Mouse (Mus musculus): ENCODE data around the gene Atp4b. TPM values are rescaled to one million over a fixed set of nuclear protein-coding genes. Genes with fewer than 3 reads are reported as not detected.

Gene Atp4b
- not detected for total RNA-seq (2021)

DNA sequence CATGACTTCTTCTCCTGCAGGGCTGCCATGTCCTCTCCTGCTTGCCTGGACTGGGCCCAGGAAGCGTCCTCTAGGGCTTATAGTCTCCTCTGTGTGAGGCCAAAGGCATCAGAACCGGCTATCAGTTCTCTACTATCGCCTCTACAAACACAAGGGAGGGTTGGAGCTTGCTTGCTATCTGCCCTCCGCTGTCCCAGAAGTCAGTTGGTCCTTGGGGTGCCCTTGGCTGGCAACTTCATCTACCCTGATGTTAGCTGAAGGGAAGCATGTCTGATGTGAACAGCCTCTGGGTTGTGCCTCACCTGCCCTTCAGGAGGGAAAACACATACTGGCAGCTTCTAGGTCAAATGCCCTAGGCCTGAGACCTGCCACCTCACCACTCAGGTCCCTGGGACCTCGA lies at the start of gene Atp4b:
TSS of gene Atp4b (minus strand) at position 101 of the 400 bp plus-strand sequence.
- no peak for DNase-seq (ENCODE audit: extremely low spot score in 1 of 2, low spot score in 1 of 2)

DNA sequence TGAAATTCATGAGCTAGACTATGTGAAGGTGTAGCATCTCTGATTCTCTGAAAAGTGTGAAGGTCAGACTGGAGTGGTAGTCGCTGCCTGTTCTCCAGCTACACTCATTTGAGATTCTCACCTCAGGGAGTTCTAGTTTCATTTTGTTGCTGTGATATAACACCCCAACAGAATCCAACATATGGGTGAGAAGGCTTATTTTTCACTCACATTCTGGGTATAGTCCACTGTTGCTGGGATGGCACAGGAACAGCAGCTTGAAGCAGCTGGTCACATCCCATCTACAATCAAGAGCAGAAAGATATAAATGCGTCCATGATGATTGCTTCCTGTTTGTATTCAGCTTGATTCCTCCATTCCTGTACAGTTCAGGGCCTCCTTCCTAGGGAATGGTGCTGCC lies 45.5 kb upstream of the Atp4b start:
- no peak for DNase-seq (ENCODE audit: extremely low spot score in 1 of 2, low spot score in 1 of 2)

DNA sequence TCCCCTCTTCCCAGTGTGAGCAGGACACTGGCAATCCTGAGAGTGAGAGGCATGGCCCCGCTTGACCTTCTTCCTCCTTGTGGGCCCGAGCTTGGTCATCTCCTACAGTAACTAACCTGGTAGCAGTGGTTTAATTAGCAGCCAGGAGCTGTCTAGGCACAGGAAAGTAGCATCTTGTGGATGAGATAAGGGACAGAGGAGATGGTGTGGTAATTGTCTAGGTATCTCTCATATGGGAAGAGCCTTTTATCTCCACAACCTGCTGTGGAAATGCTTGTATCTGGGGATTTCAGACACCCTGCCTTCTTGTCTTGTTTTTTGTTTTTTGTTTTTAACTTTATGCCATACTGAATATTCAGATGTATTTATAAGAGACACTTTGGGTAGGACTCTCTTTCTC lies 40.9 kb upstream of the Atp4b start:
- no peak for DNase-seq (ENCODE audit: extremely low spot score in 1 of 2, low spot score in 1 of 2)

DNA sequence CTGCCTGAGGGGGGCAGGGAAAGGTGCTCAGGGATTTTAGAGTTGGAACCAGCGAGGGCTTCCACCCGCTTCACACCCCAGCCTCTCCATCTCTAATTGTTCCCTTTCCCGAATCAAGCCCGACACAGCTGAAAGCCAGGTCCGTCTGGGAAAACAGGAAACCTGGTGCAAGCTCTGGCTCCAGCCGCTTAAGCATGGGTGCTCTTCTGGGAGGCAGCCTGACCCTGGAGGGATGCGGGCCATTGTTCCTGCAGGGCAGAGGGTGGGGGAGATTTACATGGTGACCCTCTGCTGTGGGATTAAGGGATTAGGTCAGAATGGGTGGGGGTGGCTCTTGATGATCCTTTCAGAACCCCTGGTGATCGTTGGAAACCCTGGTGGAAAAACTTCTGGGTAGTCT lies 39.4 kb upstream of the Atp4b start:
- DNase-seq (ENCODE audit: extremely low spot score in 1 of 2, low spot score in 1 of 2) = no peak

DNA sequence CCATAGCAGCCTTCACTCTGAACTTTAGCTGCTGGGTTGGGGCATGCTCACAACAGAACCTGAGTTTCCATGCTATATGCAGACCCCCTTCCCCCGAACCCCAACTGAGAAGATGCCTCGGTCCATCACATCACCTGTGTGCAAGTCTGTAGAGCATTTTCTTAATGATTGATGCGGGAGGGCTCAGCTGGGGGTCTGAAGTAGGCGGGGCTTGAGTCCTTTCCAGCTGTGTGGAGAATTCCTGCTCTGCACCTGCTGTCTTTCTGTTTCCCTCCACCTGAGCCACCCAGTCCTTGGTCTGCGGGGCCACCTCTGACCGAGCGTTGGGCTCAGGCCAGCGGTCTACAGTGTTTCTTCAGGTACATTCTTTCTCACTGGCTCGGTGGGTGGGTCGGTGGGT lies 38.3 kb upstream of the Atp4b start, which contains the start of gene Tmem255b:
TSS of gene Tmem255b (plus strand) at position 301 of the 400 bp plus-strand sequence.
- DNase-seq (ENCODE audit: extremely low spot score in 1 of 2, low spot score in 1 of 2) = no peak

DNA sequence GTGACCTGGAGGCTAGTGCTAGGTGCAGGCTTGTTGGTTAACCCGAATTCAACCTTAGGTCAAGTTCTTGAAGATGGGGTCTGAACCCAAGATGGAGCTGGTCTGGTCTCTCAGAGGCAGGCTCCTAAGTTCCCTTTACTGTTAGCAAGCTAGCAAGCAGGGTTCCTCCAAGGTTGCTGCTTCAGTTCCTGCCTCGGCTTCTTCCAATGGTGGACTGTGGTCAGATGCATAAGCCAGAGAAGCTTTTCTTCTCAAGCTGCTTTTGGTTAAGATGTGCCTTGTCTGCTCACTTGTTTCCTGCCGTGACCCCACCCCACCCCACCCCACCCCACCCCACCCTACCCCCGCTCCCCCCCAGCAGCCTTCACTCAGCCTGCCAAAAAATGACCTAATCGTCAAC lies 36.5 kb upstream of the Atp4b start:
- no peak for DNase-seq (ENCODE audit: extremely low spot score in 1 of 2, low spot score in 1 of 2)

DNA sequence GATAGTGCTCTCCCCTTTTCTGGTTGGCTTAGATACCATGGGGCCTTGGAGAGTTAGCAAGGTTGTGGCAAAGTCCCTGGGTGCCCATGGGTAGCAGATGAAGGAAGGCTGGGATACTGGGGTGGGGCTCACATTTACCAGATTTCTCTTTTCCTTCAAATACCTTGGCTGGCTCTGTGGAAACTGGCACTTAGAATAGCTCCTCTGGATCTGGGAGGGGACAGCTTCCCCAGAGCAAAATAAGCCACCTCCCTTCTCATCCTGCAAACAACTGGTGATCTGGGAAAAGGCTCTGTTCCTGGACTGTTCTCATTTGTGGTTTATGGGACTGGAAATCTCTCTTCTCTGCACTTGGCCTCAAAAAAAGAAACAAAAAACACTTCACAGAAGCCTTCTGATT lies 34.2 kb upstream of the Atp4b start:
- no peak for DNase-seq (ENCODE audit: extremely low spot score in 1 of 2, low spot score in 1 of 2)

DNA sequence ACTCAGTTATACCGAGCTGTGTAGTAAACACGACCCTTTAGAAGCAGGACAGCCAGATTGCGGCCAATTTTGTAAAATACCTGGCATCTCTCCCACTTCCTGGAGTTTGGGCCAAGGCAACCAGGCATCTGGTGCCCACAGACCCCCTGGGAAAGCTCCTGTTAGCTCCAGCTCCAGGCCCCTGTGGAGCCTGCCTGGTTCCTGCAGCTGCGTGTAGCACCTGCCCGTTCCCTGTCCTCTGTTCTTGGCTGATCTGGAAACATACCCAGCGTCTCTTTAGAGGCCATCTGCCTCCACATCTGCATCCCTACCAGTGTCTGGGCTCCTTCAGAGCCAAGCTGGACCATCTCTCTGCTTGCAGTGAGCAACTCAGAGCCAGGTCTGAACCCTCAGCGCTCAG lies 33.8 kb upstream of the Atp4b start:
- DNase-seq (ENCODE audit: extremely low spot score in 1 of 2, low spot score in 1 of 2) = no peak

DNA sequence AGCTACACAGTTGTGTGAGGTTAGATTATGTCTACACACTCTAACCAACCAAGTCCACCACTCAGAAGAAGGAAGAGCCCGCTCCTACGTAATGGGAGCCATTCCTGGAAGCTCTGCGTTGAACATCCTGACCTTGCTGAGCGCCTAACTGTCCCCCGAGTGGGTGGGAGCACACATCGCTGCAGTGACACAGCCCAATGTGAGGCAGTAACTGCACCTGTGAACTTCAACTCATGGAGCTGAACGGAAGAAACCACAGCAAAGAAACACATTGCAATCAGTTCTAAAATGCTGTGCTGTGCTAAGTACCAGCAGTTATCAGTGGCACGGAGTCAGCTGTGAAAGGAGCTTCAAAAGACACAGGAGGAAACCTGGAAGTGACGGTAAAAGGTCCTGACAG lies 31.5 kb upstream of the Atp4b start:
- no peak for DNase-seq (ENCODE audit: extremely low spot score in 1 of 2, low spot score in 1 of 2)

DNA sequence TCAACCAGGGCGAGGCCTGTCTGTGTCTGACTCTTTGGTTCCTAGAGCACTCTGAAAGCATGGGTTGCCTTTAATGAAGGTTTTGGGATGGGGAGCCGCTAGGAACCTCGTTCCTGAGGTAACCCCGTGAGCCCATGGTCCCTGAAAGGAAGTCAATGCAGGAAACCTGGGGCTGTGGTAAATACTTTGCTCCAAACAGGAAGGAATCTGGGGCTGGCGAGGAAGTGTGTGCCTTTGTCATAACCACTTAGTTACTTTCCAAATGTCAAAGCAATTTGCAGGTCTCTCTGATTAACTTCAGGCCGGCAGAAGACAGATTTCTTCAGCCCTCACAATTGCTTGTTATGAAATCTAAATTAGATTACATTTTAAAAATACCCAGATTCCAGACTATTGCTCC lies 30.7 kb upstream of the Atp4b start:
- no peak for DNase-seq (ENCODE audit: extremely low spot score in 1 of 2, low spot score in 1 of 2)

DNA sequence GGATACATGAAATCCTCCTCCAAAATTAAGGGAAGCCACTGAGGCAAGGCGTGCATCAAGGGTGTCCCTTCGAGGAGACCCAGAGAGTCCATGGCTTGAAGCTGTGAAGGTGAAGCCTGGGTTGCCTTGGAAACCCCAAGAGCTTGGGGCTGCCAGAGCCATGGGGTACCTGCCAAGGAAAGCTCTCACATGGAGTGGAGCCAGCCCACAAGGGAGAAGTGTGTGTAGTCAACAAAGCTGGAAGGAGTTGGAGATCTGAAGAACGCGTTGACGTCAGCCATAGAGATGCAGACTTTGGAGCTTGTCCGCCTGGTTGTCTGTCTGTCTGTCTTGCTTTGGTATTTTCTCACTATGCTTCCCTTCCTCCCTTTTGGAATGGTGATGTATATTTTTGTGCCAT lies 24.3 kb upstream of the Atp4b start:
- DNase-seq (ENCODE audit: extremely low spot score in 1 of 2, low spot score in 1 of 2) = no peak

DNA sequence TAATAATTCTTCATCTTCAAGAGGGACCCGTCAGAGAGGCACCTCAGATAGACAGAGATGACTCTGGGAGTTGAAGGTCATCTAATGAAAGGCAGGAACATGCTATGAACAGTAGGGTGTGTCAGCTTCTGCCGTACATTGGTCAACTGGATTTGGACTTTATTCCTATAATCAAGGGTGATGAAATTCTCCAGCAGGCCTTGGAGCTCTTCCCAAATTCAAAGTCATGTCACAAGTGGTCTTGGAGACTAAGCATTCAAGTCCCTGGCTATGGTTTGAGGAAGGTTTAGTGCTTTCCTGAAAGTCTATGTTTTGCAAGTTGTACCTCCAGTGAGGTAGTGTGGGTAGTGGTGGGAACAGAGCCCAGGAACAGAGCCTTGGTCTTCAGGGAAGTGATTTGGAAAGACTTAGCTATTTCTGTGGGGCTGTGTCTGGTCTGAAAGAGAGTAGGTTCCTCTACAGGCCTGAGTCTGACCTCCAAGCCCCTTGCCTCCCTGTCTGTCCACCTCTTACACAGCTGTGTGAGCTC lies 22.6 kb upstream of the Atp4b start:
- no peak for DNase-seq (ENCODE audit: extremely low spot score in 1 of 2, low spot score in 1 of 2)

DNA sequence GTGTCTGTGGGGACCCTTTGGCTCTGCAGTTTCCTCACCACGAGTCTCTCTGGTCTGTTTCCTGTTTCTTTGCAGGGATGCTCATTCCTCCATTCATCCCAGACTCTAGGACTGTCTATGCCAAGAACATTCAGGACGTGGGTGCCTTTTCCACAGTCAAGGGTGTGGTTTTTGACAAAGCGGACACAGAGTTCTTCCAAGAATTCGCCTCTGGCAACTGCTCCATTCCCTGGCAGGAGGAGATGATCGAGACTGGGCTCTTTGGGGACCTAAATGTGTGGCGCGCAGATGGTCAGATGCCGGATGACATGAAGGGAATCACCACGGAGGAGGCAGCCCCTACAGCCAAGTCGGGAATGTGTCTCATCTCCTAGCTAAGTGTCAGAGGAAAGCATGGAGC lies 19.3 kb upstream of the Atp4b start:
- no peak for DNase-seq (ENCODE audit: extremely low spot score in 1 of 2, low spot score in 1 of 2)

DNA sequence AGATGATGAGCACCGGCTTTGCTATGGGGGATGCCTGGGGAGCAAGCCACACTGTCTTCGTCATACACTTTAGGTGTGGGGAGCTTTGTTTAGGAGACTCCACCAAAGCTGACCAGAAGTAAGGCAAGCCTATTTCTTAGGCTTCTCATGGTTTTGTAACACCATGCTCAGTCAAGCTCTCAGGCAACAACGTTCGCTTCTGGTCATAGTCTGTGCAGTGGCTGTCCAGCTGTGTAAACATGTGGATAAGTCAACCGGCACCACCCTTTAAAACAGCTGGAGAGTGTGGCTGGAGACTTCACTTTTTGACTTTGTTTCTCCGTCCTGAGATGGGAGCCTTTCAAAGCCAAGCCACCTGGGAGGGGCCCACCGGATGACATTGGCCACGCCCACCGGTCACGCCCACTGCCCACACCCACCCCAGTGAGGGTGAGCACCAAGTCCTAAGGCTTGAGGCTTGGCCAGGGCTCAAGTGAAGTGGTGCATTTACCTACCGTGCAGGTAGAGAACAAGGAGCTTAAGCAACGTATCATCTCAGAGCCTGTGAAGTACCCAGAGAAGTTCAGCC lies 17.3 kb upstream of the Atp4b start:
- DNase-seq (ENCODE audit: extremely low spot score in 1 of 2, low spot score in 1 of 2) = no peak

DNA sequence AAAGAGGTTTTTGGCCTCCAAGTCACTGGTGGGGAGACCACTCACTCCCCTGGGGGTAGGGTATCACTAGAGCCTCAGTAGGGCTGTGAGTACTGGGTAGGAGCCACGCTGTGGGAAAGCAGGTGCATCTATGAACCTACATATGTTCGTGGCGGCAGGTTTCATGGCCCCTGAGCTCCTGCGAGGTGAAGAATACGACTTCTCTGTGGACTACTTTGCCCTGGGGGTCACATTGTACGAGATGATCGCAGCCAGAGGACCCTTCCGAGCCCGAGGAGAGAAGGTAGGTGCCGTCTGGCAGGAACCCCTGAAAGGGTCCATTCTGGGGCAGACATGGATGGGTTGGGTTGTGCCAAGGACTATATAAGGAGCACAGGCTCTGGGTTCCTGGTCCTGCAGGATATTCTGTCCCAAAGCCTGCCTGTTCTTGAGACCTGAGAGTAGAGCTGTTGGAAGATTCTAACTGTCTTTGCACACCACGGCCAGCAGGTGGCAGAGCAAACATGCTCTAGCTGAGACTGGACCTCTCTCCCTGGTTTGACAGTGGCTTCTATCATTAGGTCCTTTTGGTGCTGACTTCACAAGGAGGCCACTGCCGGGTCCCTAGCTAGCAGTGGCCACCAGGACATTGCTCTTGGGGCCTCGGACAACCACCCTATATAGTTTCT lies 16.4 kb upstream of the Atp4b start:
- DNase-seq (ENCODE audit: extremely low spot score in 1 of 2, low spot score in 1 of 2) = peak; percentile 51 to 75

DNA sequence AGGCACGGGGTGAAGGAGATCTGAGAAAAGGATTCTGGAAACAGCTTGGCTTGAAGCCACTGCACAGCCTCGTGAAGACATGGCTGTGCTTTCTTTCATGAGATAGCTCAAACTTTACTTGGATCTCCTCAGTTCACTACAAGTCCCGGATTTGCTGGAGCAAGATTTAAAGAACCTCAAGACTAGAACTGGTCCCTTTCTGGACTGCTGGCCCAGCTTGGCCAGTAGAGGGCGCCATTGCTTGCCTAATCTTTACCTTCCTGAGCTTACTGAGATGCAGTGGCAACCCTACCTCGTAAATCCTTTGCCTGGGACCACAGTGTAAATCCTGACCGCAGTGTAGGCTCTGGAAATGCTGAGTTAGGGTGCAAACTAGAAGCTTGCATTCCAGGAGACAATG lies 15.0 kb upstream of the Atp4b start:
- DNase-seq (ENCODE audit: extremely low spot score in 1 of 2, low spot score in 1 of 2) = peak; percentile 73 to 77

DNA sequence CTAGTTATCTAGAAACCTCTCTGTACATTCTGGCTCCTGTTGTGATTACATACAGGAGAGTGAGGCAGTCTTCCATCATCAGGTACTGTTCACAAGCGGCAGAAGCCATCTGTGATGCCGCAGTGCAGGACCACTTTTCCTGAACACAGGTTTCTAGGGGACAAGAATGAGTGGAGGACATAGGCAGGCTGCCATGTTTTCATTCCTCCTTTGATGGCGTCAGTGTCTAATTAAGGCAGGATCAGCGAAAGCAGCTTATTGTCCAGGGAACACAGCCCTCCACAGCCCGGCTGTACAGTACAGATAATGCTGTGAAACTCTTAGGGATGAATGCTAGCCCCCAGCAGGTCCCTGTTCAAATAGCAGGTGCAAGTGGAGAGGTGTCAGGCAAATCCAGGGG lies 9.4 kb upstream of the Atp4b start:
- DNase-seq (ENCODE audit: extremely low spot score in 1 of 2, low spot score in 1 of 2) = no peak

DNA sequence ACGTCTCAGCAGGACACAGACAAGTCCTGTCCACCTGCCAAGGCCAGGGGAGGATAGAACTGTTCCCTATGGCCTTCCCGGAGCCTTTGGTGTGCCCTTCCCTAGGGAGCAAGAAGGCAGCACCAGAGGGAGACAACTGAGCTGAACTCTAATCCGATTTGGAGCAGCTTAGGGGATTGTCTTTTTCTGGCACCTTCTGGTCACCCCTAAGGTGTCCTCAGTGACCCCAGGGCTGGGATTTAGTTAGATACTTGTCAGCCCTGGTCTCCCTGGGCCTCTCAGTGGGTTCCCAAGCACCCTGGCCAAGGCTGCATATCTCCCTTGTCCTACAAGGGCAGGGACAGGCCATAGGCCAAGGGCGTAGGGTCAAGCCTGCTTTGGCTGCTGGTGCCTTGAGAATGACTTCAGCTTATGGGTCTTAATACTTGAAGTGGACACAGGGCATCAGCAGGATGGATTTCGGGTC lies 8.1 kb upstream of the Atp4b start, which contains the start of gene Grk1:
TSS of gene Grk1 (plus strand) at position 416 of the 466 bp plus-strand sequence.
- no peak for DNase-seq (ENCODE audit: extremely low spot score in 1 of 2, low spot score in 1 of 2)

DNA sequence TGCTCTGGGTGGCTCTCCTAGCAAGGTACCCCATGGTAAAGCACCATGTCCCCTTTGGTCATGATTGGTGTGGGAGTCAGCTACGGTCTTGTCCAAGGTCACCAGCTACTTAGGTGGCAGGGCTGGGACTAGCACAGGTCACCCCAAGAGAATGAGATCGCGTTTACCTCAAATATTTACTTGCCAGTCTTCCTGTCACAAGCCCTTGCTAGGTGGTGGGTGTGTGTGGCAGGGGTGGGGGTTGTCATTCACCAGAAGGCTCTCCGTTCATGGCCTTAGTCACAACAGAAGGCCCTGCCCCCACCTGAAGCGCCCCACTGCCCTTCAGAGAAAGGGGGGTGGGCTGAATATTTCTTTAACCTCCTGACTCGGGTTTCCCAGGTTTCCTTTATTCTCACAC lies 6.9 kb upstream of the Atp4b start:
- DNase-seq (ENCODE audit: extremely low spot score in 1 of 2, low spot score in 1 of 2) = no peak

DNA sequence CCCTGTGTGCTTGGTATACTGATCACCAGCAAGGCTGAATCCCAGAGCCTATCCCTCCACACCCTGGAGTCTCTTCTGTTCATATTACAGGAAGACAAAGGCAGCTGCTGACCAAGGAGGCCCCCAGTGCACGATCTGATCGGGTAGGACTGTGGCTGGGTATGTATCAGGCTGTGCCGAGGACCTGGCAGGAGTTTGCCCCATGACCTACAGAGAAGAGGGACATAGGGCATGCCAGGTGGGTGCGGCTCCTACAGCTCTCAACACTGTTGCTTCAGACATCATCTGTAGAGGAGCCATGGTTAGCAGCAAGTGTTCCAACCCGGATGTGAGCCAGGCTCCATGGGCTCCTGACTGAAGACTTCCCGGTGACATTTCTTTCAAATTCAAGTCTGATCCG lies 2.8 kb downstream of the Atp4b start:
- DNase-seq (ENCODE audit: extremely low spot score in 1 of 2, low spot score in 1 of 2) = no peak

DNA sequence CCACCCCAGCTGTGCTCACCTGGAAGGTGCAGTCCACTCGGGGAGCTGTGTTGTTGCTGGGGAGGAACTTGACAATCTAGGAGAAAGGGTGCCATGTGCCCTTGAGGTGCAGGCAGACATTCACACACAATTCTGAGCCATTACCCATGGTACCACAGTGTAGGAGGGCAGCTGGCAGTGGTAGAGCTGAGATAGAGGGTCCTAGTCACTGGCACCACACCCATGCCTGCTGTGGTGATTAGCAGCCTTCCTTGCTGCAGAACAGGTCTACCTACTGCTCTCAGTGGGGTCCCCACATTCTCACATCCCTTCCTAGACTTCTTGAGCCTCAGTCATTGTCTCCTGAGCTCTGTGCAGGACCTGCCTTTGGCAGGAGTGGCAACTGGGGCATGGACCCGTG lies 7.9 kb downstream of the Atp4b start:
- DNase-seq (ENCODE audit: extremely low spot score in 1 of 2, low spot score in 1 of 2) = no peak

DNA sequence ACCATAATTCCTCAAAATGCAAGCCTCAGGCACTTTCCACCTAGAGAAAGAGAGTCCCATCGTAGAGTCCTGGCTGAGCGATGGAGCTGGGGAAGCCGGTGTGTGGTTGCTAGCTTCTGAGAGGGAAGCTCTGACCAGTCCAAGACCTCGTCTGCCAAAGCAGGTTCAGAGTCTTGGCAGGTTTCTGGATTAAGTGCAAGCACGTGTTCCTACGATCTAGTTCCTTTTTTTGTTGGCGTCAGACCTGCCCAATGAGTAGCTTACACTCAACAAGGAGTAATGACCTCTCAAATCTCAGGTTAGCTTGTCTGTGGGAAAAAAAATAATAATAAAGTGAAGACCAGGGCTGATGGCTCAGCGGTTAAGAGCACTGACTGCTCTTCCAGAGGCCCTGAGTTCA lies 8.9 kb downstream of the Atp4b start:
- no peak for DNase-seq (ENCODE audit: extremely low spot score in 1 of 2, low spot score in 1 of 2)

Data from layer of hippocampus, postnatal 25 days (tissue).